Mouse (Mus musculus) heart, embryonic 11.5 days (tissue): ENCODE measurements at regions not wholly inside any gene's neighbourhood (a gene's known extent, or its start where the extent isn't known, plus 50 kb on each side); places are given as distances from the start of the nearest gene placed in this dataset.

ENCODE experiments used
- ATAC-seq: fragments of 200-750 bp; cut with Nextera tagmentation; replicated peaks from 2 replicates; pipeline ENCODE4 v1.8.0; 2017; ENCODE audit warnings: moderate library complexity; ENCODE audit not compliant: insufficient number of reproducible peaks, low FRiP score, low TSS enrichment
- H3K27ac ChIP-seq: fragments of 300-500 bp; sonication (generic); 2 replicates; pipeline ENCODE4 v1.5.1; 2014; ENCODE audit warnings: mild to moderate bottlenecking, low read depth, low read length
- H3K27me3 ChIP-seq: fragments of 300-500 bp; sonication (generic); 2 replicates; pipeline ENCODE4 v1.6.1; 2014; ENCODE audit warnings: mild to moderate bottlenecking, low read length, mixed read lengths; ENCODE audit not compliant: control insufficient read depth, insufficient read depth
- H3K36me3 ChIP-seq: fragments of 300-500 bp; sonication (generic); 2 replicates; pipeline ENCODE4 v1.6.1; 2014; ENCODE audit warnings: mild to moderate bottlenecking, low read length, moderate library complexity, mixed read lengths; ENCODE audit not compliant: control insufficient read depth, insufficient read depth
- H3K4me1 ChIP-seq: fragments of 300-500 bp; sonication (generic); 2 replicates; pipeline ENCODE4 v1.6.1; 2014; ENCODE audit warnings: low read length; ENCODE audit not compliant: control insufficient read depth, insufficient read depth
- H3K4me2 ChIP-seq: fragments of 300-500 bp; sonication (generic); 2 replicates; pipeline ENCODE4 v1.6.1; 2014; ENCODE audit warnings: mild to moderate bottlenecking, moderate library complexity
- H3K4me3 ChIP-seq: fragments of 300-500 bp; sonication (generic); 2 replicates; pipeline ENCODE4 v1.5.1; 2014; ENCODE audit warnings: low read depth, low read length
- H3K9ac ChIP-seq: fragments of 300-500 bp; sonication (generic); 2 replicates; pipeline ENCODE4 v1.6.1; 2014; ENCODE audit warnings: mild to moderate bottlenecking, low read depth, low read length, moderate library complexity
- H3K9me3 ChIP-seq: fragments of 300-500 bp; sonication (generic); replicated peaks from 2 replicates; pipeline ENCODE4 v1.6.1; 2016; ENCODE audit warnings: low read length; ENCODE audit not compliant: control insufficient read depth
- WGBS: fragments of 180-500 bp; shearing (Covaris S2); extraction: QIAGEN DNeasy Blood & Tissue Kit; methylation state at CpG from one replicate; pipeline ENCODE4 v1.1.7; 2014; ENCODE audit not compliant: insufficient replicate concordance; 5-methylcytosine and 5-hydroxymethylcytosine counted together

- Histone ChIP-seq H3K4me1 (no peaks in the 10 kb centered on the region), H3K4me3 (no peak overlapping the region), H3K36me3 (no peaks in the 10 kb centered on the region), H3K27ac (no peak overlapping the region), H3K4me2 (no peak overlapping the region), H3K27me3 (no peaks in the 10 kb centered on the region), H3K9ac (no peak overlapping the region), H3K9me3 (no peaks in the 10 kb centered on the region)
- 79% methylated on average over 8 of the region's 8 CpGs for WGBS
- ATAC-seq, result no peak
Observed at GRCm38 (mm10) chr5:73904146-73904811, 164.0 kb downstream of the Usp46 start.

DNA sequence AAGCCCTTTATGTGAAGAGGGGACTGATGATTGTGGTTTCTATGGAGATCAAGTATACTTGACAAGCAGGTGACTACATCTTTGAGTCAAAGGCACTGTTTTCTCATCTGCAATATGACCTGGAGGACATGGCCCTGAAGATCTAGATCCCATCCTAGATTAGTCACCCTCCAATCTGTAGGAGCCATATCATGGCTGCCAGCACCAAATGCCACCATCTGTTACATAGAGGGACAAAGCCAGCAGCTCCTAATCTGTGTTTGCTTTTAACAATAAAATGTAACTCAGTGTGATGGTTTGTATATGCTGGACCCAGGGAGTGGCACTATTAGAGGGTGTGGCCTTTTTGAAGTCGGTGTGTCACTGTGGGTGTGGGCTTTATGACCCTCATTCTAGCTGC, 156.1 kb downstream of the Usp46 start:
- H3K27me3 ChIP-seq, result no peaks in the 10 kb centered on the region
- H3K4me1 ChIP-seq, result no peaks in the 10 kb centered on the region
- no peak overlapping the region for H3K27ac ChIP-seq
- no peak overlapping the region for H3K9ac ChIP-seq
- no peaks in the 10 kb centered on the region for H3K36me3 ChIP-seq
- no peaks in the 10 kb centered on the region for H3K9me3 ChIP-seq
- no peak for ATAC-seq
- WGBS, result 90% methylated on average over 1 of the region's 1 CpGs
- no peak overlapping the region for H3K4me3 ChIP-seq
- no peak overlapping the region for H3K4me2 ChIP-seq

DNA sequence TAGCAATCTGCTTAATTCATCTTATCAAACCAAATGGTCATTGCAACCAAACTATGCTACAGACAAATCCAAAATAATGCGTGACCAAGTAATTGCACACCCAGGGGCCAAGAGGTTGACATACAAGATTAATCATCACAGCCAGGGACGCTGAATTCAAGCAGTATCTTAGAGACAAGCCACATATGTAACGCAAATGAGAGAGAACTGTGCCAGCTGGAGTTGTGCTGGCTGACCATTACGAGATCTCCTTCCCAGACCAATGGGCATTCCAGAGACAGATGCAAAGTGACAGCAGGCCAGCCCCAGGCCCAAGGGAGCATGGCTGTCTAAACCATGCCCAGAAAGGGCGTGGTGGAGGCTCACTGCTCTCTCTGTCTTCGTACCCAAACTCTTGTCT, 155.1 kb downstream of the Usp46 start:
- no peak overlapping the region for H3K4me2 ChIP-seq
- H3K27me3 ChIP-seq, result no peaks in the 10 kb centered on the region
- 59% methylated on average over 6 of the region's 6 CpGs for WGBS
- no peak overlapping the region for H3K9ac ChIP-seq
- no peaks in the 10 kb centered on the region for H3K36me3 ChIP-seq
- H3K9me3 ChIP-seq, result no peaks in the 10 kb centered on the region
- H3K4me3 ChIP-seq, result no peak overlapping the region
- H3K4me1 ChIP-seq, result no peaks in the 10 kb centered on the region
- no peak for ATAC-seq
- H3K27ac ChIP-seq, result no peak overlapping the region

- H3K9me3 ChIP-seq, result no peaks in the 10 kb centered on the region
- no peaks in the 10 kb centered on the region for H3K36me3 ChIP-seq
- H3K4me1 ChIP-seq, result no peaks in the 10 kb centered on the region
- H3K4me2 ChIP-seq, result no peak overlapping the region
- no peak overlapping the region for H3K9ac ChIP-seq
- H3K27ac ChIP-seq, result no peak overlapping the region
- H3K4me3 ChIP-seq, result no peak overlapping the region
- 65% methylated on average over 2 of the region's 2 CpGs for WGBS
- no peak for ATAC-seq
- H3K27me3 ChIP-seq, result no peaks in the 10 kb centered on the region
Observed at GRCm38 (mm10) chr5:73918011-73918410, 150.2 kb downstream of the Usp46 start.

DNA sequence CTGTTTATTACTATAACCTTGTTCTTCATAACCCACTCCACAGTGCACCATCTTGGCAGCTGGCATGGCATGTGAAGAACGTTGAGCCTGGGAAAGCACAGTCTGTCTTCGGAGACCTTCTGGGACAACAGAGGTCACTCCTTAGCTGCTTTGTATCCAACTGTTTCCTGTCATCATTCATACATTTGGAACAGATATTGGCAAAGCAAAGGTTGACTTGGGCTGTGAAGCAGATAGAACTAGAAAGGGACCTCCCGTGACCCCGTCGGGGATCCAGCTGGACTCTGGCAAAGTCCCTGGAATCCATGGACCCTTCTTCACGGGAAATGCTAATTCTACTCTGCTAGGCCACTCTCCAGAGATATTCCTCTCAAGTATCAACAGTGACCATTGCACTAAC, 148.3 kb downstream of the Usp46 start:
- Histone ChIP-seq H3K4me2 (no peak overlapping the region), H3K9me3 (no peaks in the 10 kb centered on the region), H3K36me3 (no peaks in the 10 kb centered on the region), H3K9ac (no peak overlapping the region), H3K4me3 (no peak overlapping the region), H3K27ac (no peak overlapping the region), H3K4me1 (no peaks in the 10 kb centered on the region), H3K27me3 (no peaks in the 10 kb centered on the region)
- WGBS, result 84% methylated on average over 6 of the region's 6 CpGs
- no peak for ATAC-seq

- no peak overlapping the region for H3K4me2 ChIP-seq
- no peak overlapping the region for H3K4me3 ChIP-seq
- no peaks in the 10 kb centered on the region for H3K4me1 ChIP-seq
- H3K36me3 ChIP-seq, result no peaks in the 10 kb centered on the region
- no peaks in the 10 kb centered on the region for H3K27me3 ChIP-seq
- H3K9me3 ChIP-seq, result no peaks in the 10 kb centered on the region
- H3K27ac ChIP-seq, result no peak overlapping the region
- H3K9ac ChIP-seq, result no peak overlapping the region
- 65% methylated on average over 9 of the region's 9 CpGs for WGBS
- ATAC-seq, result no peak
Observed at GRCm38 (mm10) chr5:73927534-73927933, 140.7 kb downstream of the Usp46 start.

- no peak for ATAC-seq
- Histone ChIP-seq H3K27me3 (no peaks in the 10 kb centered on the region), H3K4me2 (no peak overlapping the region), H3K4me3 (no peak overlapping the region), H3K27ac (no peak overlapping the region), H3K4me1 (no peaks in the 10 kb centered on the region), H3K36me3 (no peaks in the 10 kb centered on the region), H3K9ac (no peak overlapping the region), H3K9me3 (no peaks in the 10 kb centered on the region)
- 74% methylated on average over 10 of the region's 10 CpGs for WGBS
Observed at GRCm38 (mm10) chr5:73928691-73929090, 139.5 kb downstream of the Usp46 start.

DNA sequence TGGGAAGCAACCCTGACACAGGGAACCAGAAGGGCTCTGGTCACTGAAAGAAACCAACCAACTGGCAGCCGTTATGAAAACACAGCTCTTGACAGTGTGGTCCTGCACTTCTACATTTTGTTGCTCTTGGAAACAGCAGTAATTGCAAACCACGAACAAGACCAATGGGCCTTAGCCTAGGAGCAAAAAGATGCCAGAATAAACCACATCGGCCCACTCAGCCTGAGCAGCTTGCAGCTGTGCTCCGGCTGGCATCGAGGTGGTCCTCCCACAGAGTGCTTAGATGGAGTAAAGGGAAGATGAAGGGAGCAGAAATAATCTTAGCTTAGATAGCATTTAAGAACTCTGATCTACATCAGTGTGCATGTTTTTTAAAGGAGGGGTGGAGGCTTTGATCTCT, 138.0 kb downstream of the Usp46 start:
- Histone ChIP-seq H3K27ac (no peak overlapping the region), H3K4me3 (no peak overlapping the region), H3K4me2 (no peak overlapping the region), H3K9me3 (no peaks in the 10 kb centered on the region), H3K36me3 (no peaks in the 10 kb centered on the region), H3K9ac (no peak overlapping the region), H3K4me1 (no peaks in the 10 kb centered on the region), H3K27me3 (no peaks in the 10 kb centered on the region)
- whole genome bisulfite sequencing, result 76% methylated on average over 5 of the region's 5 CpGs
- ATAC-seq, result no peak

DNA sequence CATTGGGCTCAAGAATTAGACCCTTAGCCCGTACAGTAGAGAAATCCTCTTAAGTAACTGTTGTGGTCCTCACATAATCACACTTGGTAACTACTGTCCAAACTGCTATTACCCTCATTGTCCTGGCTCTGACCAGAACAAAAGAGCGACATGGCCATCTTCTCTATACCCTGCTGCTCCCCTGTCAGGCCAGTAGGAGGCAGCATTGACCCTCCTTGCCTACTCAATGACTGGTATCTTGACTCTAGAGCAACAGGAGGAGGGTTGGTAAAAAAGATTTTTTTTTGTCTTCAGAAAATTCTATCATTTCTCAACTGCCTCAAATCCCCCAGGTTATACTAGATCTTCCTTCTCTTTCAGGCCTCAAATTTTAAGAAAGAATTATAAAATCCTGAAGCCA, 130.4 kb downstream of the Usp46 start:
- Histone ChIP-seq H3K4me1 (no peaks in the 10 kb centered on the region), H3K27ac (no peak overlapping the region), H3K9ac (no peak overlapping the region), H3K4me2 (no peak overlapping the region), H3K4me3 (no peak overlapping the region), H3K36me3 (no peaks in the 10 kb centered on the region), H3K27me3 (no peaks in the 10 kb centered on the region; the same call in 1 of the 2 replicates), H3K9me3 (no peaks in the 10 kb centered on the region)
- WGBS, result 58% methylated on average over 2 of the region's 2 CpGs
- no peak for ATAC-seq
